Mouse (Mus musculus): ENCODE data around the gene Fam213a. TPM values are rescaled to one million over a fixed set of nuclear protein-coding genes. Genes with fewer than 3 reads are reported as not detected.
A peak's percentile ranks its signal among the peaks of the same experiment; 100 is the strongest.
"Not testable (repeated sequence)": the region's sequence is repeated elsewhere in the genome, so short reads cannot be mapped to it uniquely, and the experiment has no call there.

Gene Fam213a
- 100 to 1,000 TPM; 173 to 191 TPM for total RNA-seq (2021)
- long read RNA-seq, transcript Fam213a-201 (6 exons, 1,537 nt) = major isoform, 68 of 176 reads
- long read RNA-seq, transcript Fam213a-202 (6 exons, 1,567 nt) = minor isoform, 65 of 176 reads
- long read RNA-seq, transcript Fam213a-210 (5 exons, 1,003 nt) = minor isoform, 9 of 176 reads
- long read RNA-seq, partial matches to known transcripts = 3 of 176 reads
- long read RNA-seq, other reads (novel, unspliced or antisense) = 29 of 176 reads

GRCm38 (mm10) chr14:41013630-41014613 is at the start of gene Fam213a:
Gene Fam213a (minus strand): TSS chr14:41013788.
- DNase-seq (ENCODE audit: low spot score in 2 of 2) = peak; percentile 89 to 96

DNA sequence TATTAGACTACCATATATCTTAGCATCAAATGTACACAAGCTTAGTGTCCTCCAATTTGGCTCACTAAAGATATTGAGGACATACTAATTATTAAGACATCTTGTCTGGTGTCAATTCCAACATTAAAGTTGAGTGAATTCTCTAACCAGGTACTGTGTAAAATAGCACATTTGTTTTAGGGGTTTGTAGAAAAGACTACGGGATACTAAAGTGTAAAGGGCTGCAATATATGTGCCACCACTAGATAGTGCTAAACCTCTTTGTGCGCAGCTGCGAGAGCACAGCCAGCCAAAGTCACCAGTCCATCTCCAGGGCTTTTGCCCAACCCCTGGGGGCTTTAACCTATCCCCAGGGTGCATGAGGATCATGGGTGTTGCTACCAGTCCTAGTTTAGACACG is 39.6 kb upstream of the Fam213a start:
- not testable (repeated sequence) for DNase-seq (ENCODE audit: low spot score in 2 of 2)

DNA sequence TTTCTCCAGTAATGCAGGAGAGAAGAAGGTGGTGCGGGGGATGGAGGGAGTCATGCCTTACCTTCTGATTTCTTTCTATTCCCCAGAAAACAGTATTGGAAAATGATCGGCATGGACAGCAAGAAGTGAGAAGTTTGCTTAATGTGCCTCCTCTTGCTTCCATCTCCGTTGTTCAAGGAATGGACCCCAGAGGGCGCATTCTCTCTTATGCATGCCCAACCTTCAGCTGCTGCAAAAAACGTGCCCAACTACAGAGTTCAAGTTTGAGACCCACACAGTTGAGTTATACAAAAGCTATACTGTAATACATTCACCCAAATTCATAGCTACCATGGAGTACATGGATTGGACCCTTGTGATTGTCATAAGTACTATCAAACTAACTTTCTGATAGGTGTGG is 38.9 kb upstream of the Fam213a start:
- DNase-seq (ENCODE audit: low spot score in 2 of 2) = no peak

DNA sequence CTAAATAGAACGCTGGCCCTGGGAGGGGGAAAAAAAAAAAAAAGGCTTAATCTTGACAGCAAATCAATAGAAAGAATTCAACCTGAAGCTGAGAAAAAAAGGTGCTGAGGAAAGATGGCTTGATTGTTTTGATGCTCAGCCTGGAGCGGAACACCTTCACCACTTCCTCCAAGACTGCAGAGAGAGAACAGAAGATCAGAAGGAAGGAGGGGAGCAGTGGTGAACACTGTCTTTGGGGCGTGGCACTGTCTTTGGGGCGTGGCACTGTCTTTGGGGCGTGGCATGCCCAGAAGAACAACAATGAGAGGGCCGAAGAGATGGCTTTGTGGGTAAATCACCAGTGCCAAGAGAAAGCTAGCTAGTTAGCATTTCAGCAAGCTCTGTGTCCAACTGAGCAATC is 36.9 kb upstream of the Fam213a start:
- DNase-seq (ENCODE audit: low spot score in 2 of 2) = no peak

DNA sequence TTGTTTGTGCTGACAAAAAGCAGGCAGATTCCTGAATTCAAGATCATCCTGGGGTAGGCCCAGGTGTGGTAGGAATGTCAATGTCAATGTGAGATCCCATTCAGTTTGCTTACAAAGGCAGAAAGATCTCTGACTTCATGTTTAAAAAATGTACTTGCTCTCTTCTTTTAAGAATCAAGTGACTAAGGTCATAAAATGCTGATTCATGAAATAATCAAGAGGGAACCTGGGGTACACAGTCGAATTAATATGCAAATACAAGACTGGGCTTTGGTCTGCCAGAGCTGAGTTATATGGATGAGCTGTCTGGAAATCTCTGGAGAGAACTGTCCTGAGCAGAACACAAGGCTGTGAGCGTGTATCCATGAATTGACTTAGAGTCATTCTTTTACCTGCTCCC is 33.8 kb upstream of the Fam213a start:
- DNase-seq (ENCODE audit: low spot score in 2 of 2) = no peak

GRCm38 (mm10) chr14:41035146-41035798 is 21.7 kb upstream of the Fam213a start:
- DNase-seq (ENCODE audit: low spot score in 2 of 2) = peak; percentile 24 to 78

- DNase-seq (ENCODE audit: low spot score in 2 of 2) = peak; percentile 27 to 92
These were observed 19.8 kb upstream of the Fam213a start for GRCm38 (mm10) chr14:41033135-41034110.

DNA sequence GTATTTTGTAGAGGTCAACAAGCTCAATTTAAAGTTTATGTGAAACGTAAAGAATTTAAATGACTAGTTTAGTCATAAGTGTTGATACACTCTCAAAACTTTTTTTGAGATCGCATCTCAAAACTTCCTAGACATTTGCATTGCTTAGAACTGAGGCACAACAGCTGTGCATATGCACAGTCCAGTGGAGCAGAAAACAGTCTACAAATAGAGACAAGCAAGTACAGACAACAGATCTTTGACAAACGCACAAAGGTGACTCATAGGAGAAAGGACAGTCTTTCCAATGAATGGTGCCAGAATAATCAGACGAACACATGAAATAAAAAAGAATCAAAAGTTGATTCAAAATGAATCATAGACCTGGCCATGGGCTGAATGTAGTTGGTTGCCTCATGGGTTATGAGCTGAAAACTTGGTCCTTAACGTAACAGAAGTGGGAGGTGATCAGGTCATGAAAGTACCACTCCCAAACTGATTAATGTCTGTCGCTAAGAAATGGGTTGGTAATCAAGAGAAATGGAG is 17.5 kb upstream of the Fam213a start:
- DNase-seq (ENCODE audit: low spot score in 2 of 2) = no peak

DNA sequence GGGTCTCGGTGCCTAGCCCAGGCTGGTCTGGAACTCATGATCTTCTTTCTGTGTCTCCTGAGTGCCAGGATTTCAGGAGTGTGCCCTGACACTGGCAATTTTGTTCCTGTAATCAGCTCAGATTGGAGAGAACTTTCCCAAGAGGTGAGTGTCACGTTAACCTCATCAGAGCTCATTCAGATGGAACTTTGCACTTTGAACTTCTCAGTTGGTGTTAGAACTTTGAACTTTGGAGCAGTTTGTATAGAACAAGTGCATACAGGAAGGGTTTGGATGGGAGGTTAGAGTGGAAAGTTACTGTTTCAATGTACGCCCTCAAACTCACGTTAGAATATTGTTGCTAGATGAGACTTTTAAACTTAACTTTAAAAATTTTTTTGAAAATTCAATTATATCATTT is 15.7 kb upstream of the Fam213a start:
- DNase-seq (ENCODE audit: low spot score in 2 of 2) = no peak

GRCm38 (mm10) chr14:41025594-41026284 is 12.2 kb upstream of the Fam213a start:
- DNase-seq (ENCODE audit: low spot score in 2 of 2) = no peak

DNA sequence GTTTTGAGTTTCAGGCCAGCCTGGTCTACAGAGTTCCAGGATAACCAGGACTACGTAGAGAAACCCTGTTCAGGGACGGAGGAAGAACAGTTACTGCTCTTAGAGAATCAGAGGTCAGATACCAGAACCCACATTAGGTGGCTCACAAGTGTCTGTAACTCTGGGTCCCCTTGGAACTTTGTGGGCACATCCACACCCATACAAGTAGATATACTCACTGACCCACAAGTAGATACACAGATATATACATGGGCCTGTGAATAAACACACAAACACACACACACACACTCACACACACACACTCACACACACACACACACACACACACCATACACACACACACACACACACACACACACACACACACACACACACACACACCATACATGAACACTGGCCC is 11.5 kb upstream of the Fam213a start:
- DNase-seq (ENCODE audit: low spot score in 2 of 2) = no peak

DNA sequence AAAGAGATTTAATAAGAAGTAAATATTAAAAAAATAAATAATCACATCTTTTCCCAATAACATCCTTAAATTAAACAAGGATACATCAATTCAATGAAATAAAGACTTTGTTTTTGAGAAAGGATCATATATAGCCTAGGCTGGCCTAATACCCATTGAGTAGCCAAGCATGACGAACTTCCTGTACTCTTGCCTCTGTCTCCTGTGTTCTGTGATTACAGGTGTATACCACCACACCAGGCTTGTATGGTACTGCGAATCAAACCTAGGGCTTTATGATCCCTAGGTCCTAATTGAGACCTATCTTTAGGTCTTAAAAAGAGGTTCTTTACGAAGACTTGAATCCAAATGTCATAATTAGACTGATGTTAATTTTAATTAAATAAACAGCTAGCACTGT is 7.7 kb upstream of the Fam213a start:
- DNase-seq (ENCODE audit: low spot score in 2 of 2) = no peak

DNA sequence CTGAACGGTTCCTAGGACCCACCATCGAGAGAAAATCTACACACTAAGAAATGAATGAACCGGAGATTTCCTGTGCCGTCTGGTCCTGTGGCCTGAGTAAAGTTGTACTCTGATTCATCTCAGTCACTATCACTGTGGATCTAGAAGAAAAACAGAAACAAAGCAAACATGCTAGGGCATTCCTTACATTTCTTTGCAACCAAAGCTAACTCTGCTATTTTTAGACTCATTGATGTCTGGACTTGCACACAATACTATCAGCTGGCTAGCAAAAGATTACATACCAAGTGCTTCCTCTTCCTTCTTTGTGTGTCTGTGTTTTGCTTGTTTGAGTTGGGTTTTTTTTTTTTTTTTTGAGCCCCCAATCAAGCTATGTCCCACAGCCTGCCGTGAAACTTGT is 3.9 kb upstream of the Fam213a start:
- no peak for DNase-seq (ENCODE audit: low spot score in 2 of 2)

DNA sequence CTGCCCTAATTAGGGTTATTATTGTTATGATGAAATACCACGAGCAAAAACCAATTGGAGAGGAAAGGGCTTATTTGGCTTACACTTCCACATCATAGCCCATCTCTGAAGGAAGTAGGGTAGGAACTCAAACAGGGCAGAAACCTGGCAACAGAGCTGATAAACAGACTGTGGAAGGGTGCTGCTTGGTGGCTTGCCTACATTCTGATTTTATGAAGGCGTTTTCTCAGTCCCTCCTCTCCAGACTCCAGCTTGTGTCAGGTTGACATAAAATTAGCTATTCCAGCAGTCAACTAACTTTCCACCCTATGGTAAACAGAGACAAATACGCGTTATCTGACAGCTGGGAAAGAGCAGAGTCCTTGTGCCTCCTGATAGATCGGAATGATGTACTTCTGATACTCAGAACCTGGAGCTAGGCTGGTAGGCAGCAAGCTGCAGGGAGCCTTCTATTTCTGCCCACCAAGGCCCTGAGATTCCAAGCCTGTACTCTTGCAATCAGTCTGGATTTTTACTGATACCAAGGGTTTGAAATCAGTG is 1.2 kb upstream of the Fam213a start:
- peak in 1 of 2 experiments; percentile 63 for DNase-seq (ENCODE audit: low spot score in 2 of 2)

DNA sequence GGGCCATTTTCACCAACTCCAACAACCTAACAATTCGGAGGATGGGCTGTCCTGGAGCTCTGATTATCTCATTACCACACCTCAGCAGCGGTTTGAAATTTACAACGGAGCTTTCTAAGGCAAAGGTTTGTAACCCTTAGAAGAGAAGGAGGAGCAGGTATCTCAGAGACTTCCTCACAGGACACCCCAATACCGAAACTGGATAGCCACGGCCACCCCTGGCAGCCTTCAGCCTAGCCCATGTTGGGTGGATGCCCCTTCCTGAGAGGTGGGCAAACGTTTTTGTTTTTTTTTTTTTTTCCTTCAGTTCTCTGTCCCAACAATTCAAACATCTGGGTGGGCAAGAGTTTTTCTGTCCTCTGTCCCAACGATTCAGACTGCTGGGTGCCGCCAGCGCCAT is 445 bp downstream of the Fam213a start:
- DNase-seq (ENCODE audit: low spot score in 2 of 2) = no peak

- DNase-seq (ENCODE audit: low spot score in 2 of 2) = no peak
These were observed 1.7 kb downstream of the Fam213a start for GRCm38 (mm10) chr14:41011916-41012315.

- DNase-seq (ENCODE audit: low spot score in 2 of 2) = no peak
These were observed 5.5 kb downstream of the Fam213a start for GRCm38 (mm10) chr14:41008138-41008537.

DNA sequence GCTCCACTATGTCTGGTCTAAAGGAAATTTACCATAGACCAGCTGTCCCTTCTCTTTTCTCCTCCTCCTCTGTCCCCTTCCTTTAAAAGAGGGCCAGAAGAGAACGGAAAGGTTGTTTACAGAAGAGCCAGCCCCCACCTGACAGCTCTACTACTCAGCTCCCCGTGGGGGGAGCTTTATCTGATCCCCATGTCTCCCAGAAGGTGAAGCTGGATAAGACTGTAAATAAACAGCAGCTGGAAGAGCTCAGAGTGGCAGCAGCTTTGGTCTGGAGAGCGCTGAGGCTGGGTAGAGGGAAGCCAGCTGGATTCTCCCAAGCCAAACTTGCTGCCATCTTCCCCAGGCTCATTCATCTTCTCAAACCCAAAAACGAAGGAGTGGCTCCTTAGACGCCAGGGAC is 5.9 kb downstream of the Fam213a start:
- DNase-seq (ENCODE audit: low spot score in 2 of 2) = no peak

- DNase-seq (ENCODE audit: low spot score in 2 of 2) = peak; percentile 36 to 68
These were observed 6.7 kb downstream of the Fam213a start for GRCm38 (mm10) chr14:41006899-41007298.

DNA sequence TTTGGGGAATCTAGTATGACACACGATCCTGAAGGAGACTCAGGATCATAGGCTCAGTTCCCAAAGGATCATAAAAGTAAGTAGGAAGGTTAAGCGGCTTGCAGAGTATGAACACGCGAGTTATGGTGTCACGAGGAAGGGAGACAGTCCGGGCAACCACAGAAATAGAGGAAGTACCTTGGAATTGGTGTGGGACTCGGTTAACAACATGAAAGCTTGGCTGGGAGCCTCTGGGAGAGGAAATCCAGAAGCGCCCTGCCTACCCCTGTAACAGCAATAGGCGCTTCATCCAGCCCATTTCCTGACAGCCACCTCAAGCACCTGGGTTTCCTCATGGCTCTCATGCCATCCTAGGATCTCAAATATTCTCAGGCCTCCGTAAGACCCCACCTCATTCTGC is 7.3 kb downstream of the Fam213a start:
- DNase-seq (ENCODE audit: low spot score in 2 of 2) = no peak
